Mouse (Mus musculus) mouse embryonic stem cell (cell line): ENCODE results near the gene Trip6.
"Not testable (repeated sequence)": the region's sequence is repeated elsewhere in the genome, so short reads cannot be mapped to it uniquely, and the experiment has no call there.

Experiments
- in situ Hi-C, 2 experiments: fragments of 300-500 bp; cut with MboI; formaldehyde crosslinking; loops; 1 replicate in 1 of 2; 3 replicates in 1 of 2; pipeline ENCODE4 v1.14.3; 2019 to 2020; ENCODE audit warnings: low sequenced_read_pairs in 2 of 2, low pct_unique_long_range_greater_than_20kb in 1 of 2, mixed read lengths in 1 of 2; ENCODE audit not compliant: unreplicated experiment in 1 of 2

Gene Trip6

DNA sequence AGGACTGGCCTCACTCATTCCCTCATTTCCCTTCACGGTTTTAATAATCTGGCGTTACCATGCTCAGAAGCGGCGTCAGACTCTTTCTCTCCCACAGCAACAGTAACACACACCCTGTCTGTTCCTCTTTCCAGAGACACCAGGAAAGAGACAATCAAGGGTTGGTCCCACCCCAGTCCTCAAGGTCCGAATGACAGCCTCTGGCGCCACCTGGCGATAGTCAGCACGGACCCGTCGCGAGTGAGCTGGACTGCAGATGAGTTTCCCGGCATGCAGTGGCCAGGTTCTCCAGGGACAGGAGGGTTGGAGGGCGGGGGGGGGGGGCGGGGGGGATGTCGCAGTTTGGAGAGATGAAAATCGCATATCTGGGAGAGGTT, 27.6 kb downstream of the Trip6 start:
- in situ Hi-C loops, result no loop called here

- in situ Hi-C loops, result no loop called here
Observed at GRCm38 (mm10) chr5:137285986-137286385, 28.2 kb downstream of the Trip6 start.

DNA sequence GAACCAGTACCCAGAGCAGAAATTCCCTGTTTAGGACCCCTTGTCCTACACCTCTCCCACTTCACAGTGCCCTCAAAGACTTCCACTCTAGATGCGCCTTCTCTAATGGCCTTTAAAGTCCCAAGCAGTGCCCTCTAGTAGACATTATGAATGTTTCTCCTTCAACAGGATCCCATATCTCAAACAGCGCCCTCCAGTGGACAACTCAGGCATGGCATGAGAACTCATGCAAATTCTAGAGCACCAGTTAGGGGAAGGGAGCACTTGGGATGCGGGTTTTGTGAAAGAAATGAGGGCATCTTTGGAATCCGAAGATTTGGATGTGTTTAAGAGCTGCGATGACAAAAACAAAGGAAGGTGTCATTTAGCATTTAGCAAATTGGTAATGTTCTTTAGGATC, 29.2 kb downstream of the Trip6 start:
- in situ Hi-C loops, result no loop called here

- in situ Hi-C loops, result not testable (repeated sequence)
Observed at GRCm38 (mm10) chr5:137284411-137284810, 29.8 kb downstream of the Trip6 start.

- in situ Hi-C loops, result no loop called here
Observed at GRCm38 (mm10) chr5:137277360-137278342, 36.6 kb downstream of the Trip6 start.

DNA sequence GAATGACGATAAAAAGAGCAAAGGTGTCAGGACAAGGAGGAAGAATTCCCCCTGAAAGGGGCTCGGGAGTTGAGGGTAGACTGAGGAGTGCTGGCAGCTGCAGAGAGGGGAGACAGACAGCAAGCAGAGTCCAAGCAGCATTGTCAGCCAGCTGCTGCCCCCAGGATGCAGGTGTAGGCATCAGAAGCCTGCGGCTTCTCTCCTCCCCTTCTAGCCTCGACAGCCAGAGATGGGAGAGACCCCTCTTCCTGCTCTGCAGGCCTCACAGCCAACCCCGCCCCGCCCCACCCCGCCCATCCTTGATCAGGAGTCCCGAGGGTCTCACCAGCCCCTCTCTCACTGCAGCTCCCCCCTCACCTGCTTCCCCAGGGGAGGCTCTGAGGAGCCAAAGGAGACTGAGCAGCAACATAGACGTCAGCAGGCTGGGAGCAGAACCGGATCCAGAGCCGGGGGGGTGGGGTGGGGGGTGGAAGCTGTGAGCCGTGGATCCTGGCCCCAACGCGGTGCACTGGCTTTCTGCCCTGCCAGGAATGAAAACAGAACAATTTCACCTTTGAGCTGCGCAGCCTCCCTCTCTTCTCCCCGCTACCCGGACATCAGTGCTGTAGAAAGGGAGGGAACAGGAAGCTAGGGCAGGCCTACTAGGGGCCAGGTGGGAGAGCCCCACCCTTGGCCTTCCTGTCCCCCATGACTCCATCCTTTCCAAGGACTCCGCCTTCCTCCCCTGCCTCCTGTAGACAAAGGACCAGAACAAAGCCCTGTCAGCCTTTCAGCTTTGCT, 45.9 kb downstream of the Trip6 start:
- in situ Hi-C loops, result no loop called here

DNA sequence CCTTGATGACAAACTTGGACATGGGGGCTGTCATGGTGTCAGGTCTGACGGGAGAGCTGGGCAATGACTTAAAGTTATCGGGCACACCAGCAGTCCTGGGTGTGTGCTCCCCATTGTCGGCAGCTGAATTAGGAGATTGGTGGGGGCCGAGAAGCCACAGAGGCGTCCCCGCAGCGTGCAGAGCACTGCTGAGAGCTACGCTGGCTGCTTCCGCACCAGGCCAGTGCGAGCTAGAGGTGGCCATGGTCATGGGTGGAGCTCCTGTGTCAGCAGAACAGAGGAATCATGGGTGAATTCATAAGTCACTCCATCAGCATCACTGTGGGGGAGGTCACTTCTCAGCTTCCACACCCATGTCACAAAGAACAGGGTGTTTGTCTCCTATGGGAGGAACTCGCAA, 49.4 kb downstream of the Trip6 start:
- in situ Hi-C loops, result no loop called here

- in situ Hi-C loops, result no loop called here
Observed at GRCm38 (mm10) chr5:137263897-137264720, 50.1 kb downstream of the Trip6 start.
